In the genomic region with DNA sequence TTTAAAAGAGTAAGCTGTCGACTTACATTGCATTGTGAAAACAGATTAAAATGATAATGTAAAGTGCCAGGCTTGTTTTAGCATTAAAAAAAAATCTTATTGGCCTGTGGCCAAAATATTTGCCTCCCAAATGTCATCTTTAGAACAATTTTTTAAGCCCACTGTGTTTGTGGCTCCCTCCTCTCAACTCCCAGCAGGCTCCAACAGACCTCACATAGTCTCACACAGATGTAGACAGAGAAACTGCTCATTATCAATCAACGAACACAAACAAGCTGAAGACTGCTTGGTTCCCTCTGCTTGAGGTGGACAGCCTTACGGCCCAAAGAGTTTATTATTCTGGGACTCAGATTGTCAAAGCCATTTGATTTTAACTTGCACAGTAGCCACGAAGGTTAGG, we compare ENCODE assay signal across 15 mouse cellular contexts.
"Had no signal": no experiment of that assay in that cellular context is flagged by ENCODE, and none has a peak within 500 bp of the region (broad histone marks: within the 10 kb centered on the region; RNA-seq: fewer than 3 reads in every experiment).

No protein-coding gene starts in this region.

- H3K27ac ChIP-seq: layer of hippocampus, adult 2 months; limb, embryonic 12.5 days; liver, embryonic 13.5 days; neural tube, embryonic 13.5 days had no signal

- DNase-seq: kidney, postnatal 10 days; kidney, postnatal 4 days; liver; liver, embryonic 13.5 days; liver, postnatal 0 days; lung, postnatal 36 days; midbrain, embryonic 14.5 days; retina, postnatal 1 day; right cerebral cortex, postnatal 4 days; spleen, adult 18-20 months; thymus, adult 18-20 months; thymus, postnatal 14 days had no signal

- H3K4me3 ChIP-seq: layer of hippocampus, adult 2 months; limb, embryonic 12.5 days; liver, embryonic 13.5 days; neural tube, embryonic 13.5 days had no signal

- ATAC-seq: liver, postnatal 0 days had no signal

- H3K4me2 ChIP-seq: limb, embryonic 12.5 days; liver, embryonic 13.5 days; neural tube, embryonic 13.5 days had no signal

- H3K9ac ChIP-seq: limb, embryonic 12.5 days; liver, embryonic 13.5 days; liver, postnatal 0 days; neural tube, embryonic 13.5 days had no signal

- H3K27me3 ChIP-seq: limb, embryonic 12.5 days; liver, embryonic 13.5 days; neural tube, embryonic 13.5 days had no signal

- H3K9me3 ChIP-seq: limb, embryonic 12.5 days; liver, embryonic 13.5 days; neural tube, embryonic 13.5 days had no signal

- H3K4me1 ChIP-seq: limb, embryonic 12.5 days; liver, embryonic 13.5 days; neural tube, embryonic 13.5 days had no signal

- H3K36me3 ChIP-seq: limb, embryonic 12.5 days; liver, embryonic 13.5 days; neural tube, embryonic 13.5 days had no signal
